In genomic region chr1:38202475-38203183, GRCm38 (mm10) we compare ENCODE assay signal across 10 mouse cellular contexts.
DNase-seq lines count a peak whose midpoint lies in the region; ATAC-seq and TF ChIP-seq lines count a peak whose summit lies in the region.
"Had no signal": no experiment of that assay in that cellular context is flagged by ENCODE, and none has a peak within 500 bp of the region (broad histone marks: within the 10 kb centered on the region; RNA-seq: fewer than 3 reads in every experiment).

No protein-coding gene starts in this region.

- H3K9me3 ChIP-seq in ES-Bruce4 (replicated peaks; ENCODE audit: control insufficient read depth, insufficient read depth, low read length, poor library complexity, severe bottlenecking) = no peaks in the 10 kb centered on the region
- H3K9me3 ChIP-seq: midbrain, embryonic 12.5 days had no signal

- no peaks in the 10 kb centered on the region for H3K36me3 ChIP-seq in ES-Bruce4 (ENCODE audit: control insufficient read depth, insufficient read depth, low read length, poor library complexity, severe bottlenecking)
- peaks cover 12% of the 10 kb centered on the region for H3K36me3 ChIP-seq in splenic B cell, adult 2 months (ENCODE audit: control insufficient read depth, insufficient read depth, low read length, poor library complexity, severe bottlenecking)

- no peaks in the 10 kb centered on the region for H3K4me1 ChIP-seq in ES-Bruce4 (ENCODE audit: control insufficient read depth, insufficient read depth, low read length)

- no peak overlapping the region for H3K27ac ChIP-seq in left cerebral cortex, adult 2 months
- H3K27ac ChIP-seq in ES-Bruce4 (ENCODE audit: insufficient read depth, low read length) = no peak overlapping the region
- H3K27ac ChIP-seq: midbrain, embryonic 12.5 days had no signal

- intact Hi-C loops in left cerebral cortex, adult 2 months (cut with DNase I) = no loop called here
- intact Hi-C loops in left cerebral cortex, postnatal 25 days (cut with DNase I) = no loop called here

- DNase-seq in left cerebral cortex, adult 2 months (ENCODE audit: extremely low spot score in 1 of 2, low spot score in 2 of 2) = no peak
- no peak for DNase-seq in left cerebral cortex, postnatal 25 days (ENCODE audit: low spot score in 2 of 2)
- peak; percentile 69 for DNase-seq in adrenal gland, postnatal 10 days
- DNase-seq in kidney, adult 18-20 months = peak; percentile 33
- peak; percentile 13 for DNase-seq in splenic B cell, adult 2 months (ENCODE audit: low read depth, low spot score)
- DNase-seq in layer of hippocampus, postnatal 36 days = no peak

- TF ChIP-seq POLR2A in ES-Bruce4 (IDR thresholded peaks at IDR 0.05; ENCODE audit: insufficient read depth, low read length) = no peak

- H3K4me3 ChIP-seq in left cerebral cortex, adult 2 months = no peak overlapping the region
- no peak overlapping the region for H3K4me3 ChIP-seq in ES-Bruce4 (ENCODE audit: low read depth, low read length)
- H3K4me3 ChIP-seq: erythroblast, embryonic 14.5 days; midbrain, embryonic 12.5 days had no signal

- no peak for TF ChIP-seq EP300 in ES-Bruce4 (IDR thresholded peaks at IDR 0.05; ENCODE audit: insufficient read depth, low read depth, low read length)

- peak; percentile 45 for TF ChIP-seq CTCF in left cerebral cortex, adult 2 months (IDR thresholded peaks at IDR 0.05)
- peak; percentile 40 for TF ChIP-seq CTCF in ES-Bruce4 (IDR thresholded peaks at IDR 0.05; ENCODE audit: low read depth, low read length)

- H3K9ac ChIP-seq in ES-Bruce4 (ENCODE audit: low read depth, poor library complexity, severe bottlenecking) = no peak overlapping the region
- H3K9ac ChIP-seq: midbrain, embryonic 12.5 days had no signal

- no peaks in the 10 kb centered on the region for H3K27me3 ChIP-seq in ES-Bruce4 (ENCODE audit: control insufficient read depth, insufficient read depth, low read length, poor library complexity, severe bottlenecking)
- H3K27me3 ChIP-seq in splenic B cell, adult 2 months (ENCODE audit: control insufficient read depth, insufficient read depth, low read length, poor library complexity, severe bottlenecking) = no peaks in the 10 kb centered on the region

- ATAC-seq in erythroid progenitor cell, adult 5-6 weeks (replicated peaks; ENCODE audit: low FRiP score, poor library complexity, severe bottlenecking) = no peak

Comparison
In these comparisons a context has a peak if more than half of its experiments do, and no peak if none do; other contexts are left out.
1. DNase-seq: peak in adrenal gland, postnatal 10 days (single experiment), kidney, adult 18-20 months (single experiment) and splenic B cell, adult 2 months (single experiment); none in left cerebral cortex, adult 2 months (0 of 2), left cerebral cortex, postnatal 25 days (0 of 2) and layer of hippocampus, postnatal 36 days (0 of 2).